Mouse (Mus musculus) G1E (cell line): ENCODE measurements around the gene Traip.

Source experiments
- CTCF ChIP-seq: IDR thresholded peaks from 2 replicates; pipeline ENCODE4 v1.5.1; 2012; ENCODE audit warnings: low read depth, low read length, inconsistent platforms, mixed read lengths
- GATA1 ChIP-seq: IDR thresholded peaks from 2 replicates; pipeline ENCODE4 v1.6.1; 2012; ENCODE audit warnings: borderline replicate concordance, low read length, inconsistent platforms, mixed read lengths
- GATA2 ChIP-seq: IDR thresholded peaks from 2 replicates; pipeline ENCODE4 v1.6.1; 2012; ENCODE audit warnings: low read depth, low read length, inconsistent platforms, borderline replicate concordance
- TAL1 ChIP-seq: conservative IDR thresholded peaks from 2 replicates; pipeline ENCODE4 v1.6.1; 2012; ENCODE audit warnings: low read depth, low read length, inconsistent platforms, mixed read lengths

DNA sequence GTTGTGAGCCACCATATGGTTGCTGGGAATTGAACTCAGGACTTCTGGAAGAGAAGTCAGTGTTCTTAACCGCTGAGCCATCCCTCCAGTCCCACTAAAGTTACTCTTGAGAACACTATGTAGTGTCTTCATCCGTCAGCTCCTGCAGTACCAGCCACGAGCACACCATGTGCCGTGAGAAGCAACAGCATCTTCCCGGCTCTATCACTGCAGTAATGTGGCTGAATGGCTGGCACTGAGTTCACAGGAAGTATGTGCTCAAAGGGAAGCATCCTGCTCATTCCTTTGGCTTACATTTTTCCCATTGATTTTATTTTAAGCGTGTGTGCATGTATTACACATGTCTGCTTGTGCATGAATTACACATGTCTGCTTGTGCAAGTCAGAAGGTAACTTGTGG lies 17.5 kb downstream of the Traip start:
- no peak for TF ChIP-seq CTCF
- TF ChIP-seq TAL1, result no peak
- no peak for TF ChIP-seq GATA1
- TF ChIP-seq GATA2, result no peak
